Mouse (Mus musculus) kidney, postnatal 14 days (tissue): Measurements from ENCODE around the gene Snx6.
"Not testable (repeated sequence)": the region's sequence is repeated elsewhere in the genome, so short reads cannot be mapped to it uniquely, and the experiment has no call there.

ENCODE experiments used
- DNase-seq: peaks from one replicate; pipeline ENCODE4 v3.0.0; 2022; ENCODE audit warnings: mixed read lengths

Gene Snx6

GRCm38 (mm10) chr12:54795153-54795998, at the start of gene Snx6:
TSS of gene Snx6 (minus strand) at chr12:54795703.
- peak; percentile 92 for DNase-seq

- DNase-seq = no peak
Measured at GRCm38 (mm10) chr12:54844415-54844814, 48.9 kb upstream of the Snx6 start.

- DNase-seq = no peak
Measured at GRCm38 (mm10) chr12:54841576-54841975, 46.1 kb upstream of the Snx6 start.

- no peak for DNase-seq
Measured at GRCm38 (mm10) chr12:54839815-54840214, 44.3 kb upstream of the Snx6 start.

GRCm38 (mm10) chr12:54838931-54839330, 43.4 kb upstream of the Snx6 start:
- DNase-seq = no peak

- DNase-seq = no peak
Measured at GRCm38 (mm10) chr12:54835608-54836570, 40.4 kb upstream of the Snx6 start.

GRCm38 (mm10) chr12:54834925-54835447, 39.5 kb upstream of the Snx6 start:
- peak; percentile 83 for DNase-seq

GRCm38 (mm10) chr12:54833856-54834399, 38.4 kb upstream of the Snx6 start:
- DNase-seq = no peak

GRCm38 (mm10) chr12:54831927-54832326, 36.4 kb upstream of the Snx6 start:
- not testable (repeated sequence) for DNase-seq

- DNase-seq = peak; percentile 85
Measured at GRCm38 (mm10) chr12:54830574-54830973, 35.1 kb upstream of the Snx6 start.

GRCm38 (mm10) chr12:54829876-54830275, 34.4 kb upstream of the Snx6 start:
- DNase-seq = no peak

- DNase-seq = no peak
Measured at GRCm38 (mm10) chr12:54828043-54828442, 32.5 kb upstream of the Snx6 start.

- no peak for DNase-seq
Measured at GRCm38 (mm10) chr12:54825202-54825601, 29.7 kb upstream of the Snx6 start.

GRCm38 (mm10) chr12:54822836-54823426, 27.4 kb upstream of the Snx6 start:
- DNase-seq = no peak

- no peak for DNase-seq
Measured at GRCm38 (mm10) chr12:54820684-54821161, 25.2 kb upstream of the Snx6 start.

- peak; percentile 75 for DNase-seq
Measured at GRCm38 (mm10) chr12:54819181-54819935, 23.9 kb upstream of the Snx6 start.

GRCm38 (mm10) chr12:54810142-54810541, 14.6 kb upstream of the Snx6 start:
- no peak for DNase-seq

- no peak for DNase-seq
Measured at GRCm38 (mm10) chr12:54807481-54807880, 12.0 kb upstream of the Snx6 start.

- no peak for DNase-seq
Measured at GRCm38 (mm10) chr12:54806131-54806530, 10.6 kb upstream of the Snx6 start.

- DNase-seq = no peak
Measured at GRCm38 (mm10) chr12:54805254-54806002, 9.9 kb upstream of the Snx6 start.

- DNase-seq = no peak
Measured at GRCm38 (mm10) chr12:54803531-54803930, 8.0 kb upstream of the Snx6 start.
